Mouse (Mus musculus): Measurements from ENCODE around the gene Irgc1.

GRCm38 (mm10) chr7:24474811-24475506 is 22.9 kb upstream of the Irgc1 start:
- peak in 1 of 3 experiments; percentile 42; a peak in 2 of 6 replicates for TF ChIP-seq CTCF (IDR thresholded peaks at IDR 0.05 in 2 of 3, conservative IDR thresholded peaks at IDR 0.05 in 1 of 3; ENCODE audit: control insufficient read depth in 1 of 3, insufficient read depth in 1 of 3, low read depth in 2 of 3, low read length in 3 of 3, poor library complexity in 1 of 3, severe bottlenecking in 1 of 3)
- TF ChIP-seq POLR2A (IDR thresholded peaks at IDR 0.05; ENCODE audit: control insufficient read depth in 1 of 2, insufficient read depth in 1 of 2, low read depth in 1 of 2, low read length in 2 of 2, poor library complexity in 1 of 2) = no peak
- no peak for TF ChIP-seq GATA1 (IDR thresholded peaks at IDR 0.05; ENCODE audit: low read depth, low read length)
- no peak for TF ChIP-seq NRF1 (IDR thresholded peaks at IDR 0.05; ENCODE audit: insufficient read depth, low read depth, low read length, poor library complexity, severe bottlenecking)
- TF ChIP-seq GABPA (IDR thresholded peaks at IDR 0.05; ENCODE audit: low read depth, low read length) = no peak
- TF ChIP-seq ETS1 (IDR thresholded peaks at IDR 0.05; ENCODE audit: low read depth, low read length) = no peak
- no peak for TF ChIP-seq CHD2 (IDR thresholded peaks at IDR 0.05; ENCODE audit: low read length)
- TF ChIP-seq BHLHE40 (IDR thresholded peaks at IDR 0.05; ENCODE audit: borderline replicate concordance, low read depth, low read length) = no peak
- TF ChIP-seq POLR2AphosphoS2 (IDR thresholded peaks at IDR 0.05; ENCODE audit: low read length) = no peak

Measured in MEL (cell line).